ENCODE assay signal across 17 mouse cellular contexts in the genomic region with DNA sequence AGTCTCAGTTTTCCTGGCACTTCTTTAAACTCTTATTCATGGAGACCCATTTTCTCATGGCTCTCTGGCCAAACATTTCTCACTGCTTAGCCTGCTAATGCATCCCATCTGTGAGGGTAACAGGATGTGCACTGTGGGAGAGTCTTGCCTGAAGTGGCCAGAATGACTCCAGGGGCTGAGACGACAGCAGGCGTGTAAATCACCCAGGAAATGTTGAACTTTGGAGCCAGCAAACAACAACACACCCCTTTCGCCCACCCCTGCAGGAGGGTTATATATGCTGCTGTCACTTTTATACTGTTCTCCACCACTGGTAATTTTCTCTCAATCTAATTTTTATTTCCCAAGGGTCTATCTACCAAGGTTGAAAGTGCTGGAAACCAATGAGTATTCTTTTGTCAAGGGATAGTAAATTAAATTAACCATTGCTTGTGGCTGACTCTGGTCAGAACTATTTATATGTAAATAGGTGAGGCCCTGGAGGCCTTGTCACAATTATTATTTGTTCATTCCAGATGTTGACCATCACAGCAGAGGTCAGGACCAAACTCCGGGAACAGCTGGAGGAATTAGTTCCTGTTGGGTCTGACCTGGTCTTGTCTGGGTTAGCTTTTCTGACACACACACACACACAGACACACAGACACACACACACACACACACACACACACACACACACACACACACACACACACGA.
DNase-seq lines count a peak whose midpoint lies in the region; ATAC-seq and TF ChIP-seq lines count a peak whose summit lies in the region.
"Had no signal": no experiment of that assay in that cellular context is flagged by ENCODE, and none has a peak within 500 bp of the region (broad histone marks: within the 10 kb centered on the region; RNA-seq: fewer than 3 reads in every experiment).

No protein-coding gene starts in this region.

- H3K4me2 ChIP-seq in kidney, embryonic 16.5 days (replicated peaks; ENCODE audit: low read depth, low read length), result no peak overlapping the region
- H3K4me2 ChIP-seq in forebrain, postnatal 0 days (ENCODE audit: low read depth), result no peak overlapping the region
- H3K4me2 ChIP-seq in intestine, embryonic 16.5 days (ENCODE audit: low read depth, low read length), result no peak overlapping the region
- H3K4me2 ChIP-seq: embryonic facial prominence, embryonic 12.5 days; liver, embryonic 13.5 days; midbrain, embryonic 15.5 days had no signal

- H3K27me3 ChIP-seq in kidney, embryonic 16.5 days (ENCODE audit: insufficient read depth, low read length), result no peaks in the 10 kb centered on the region
- H3K27me3 ChIP-seq in forebrain, postnatal 0 days (ENCODE audit: insufficient read depth, low read length), result no peaks in the 10 kb centered on the region
- no peaks in the 10 kb centered on the region for H3K27me3 ChIP-seq in intestine, embryonic 16.5 days (replicated peaks; ENCODE audit: control insufficient read depth, insufficient read depth, low read length)
- H3K27me3 ChIP-seq: embryonic facial prominence, embryonic 12.5 days; liver, embryonic 13.5 days; midbrain, embryonic 15.5 days had no signal

- peak overlapping the region; percentile 55; the same call in 1 of the 2 replicates for H3K27ac ChIP-seq in kidney, embryonic 16.5 days (ENCODE audit: low read length)
- H3K27ac ChIP-seq in forebrain, postnatal 0 days (ENCODE audit: low read depth, low read length), result no peak overlapping the region
- no peak overlapping the region for H3K27ac ChIP-seq in intestine, embryonic 16.5 days (ENCODE audit: low read length)
- H3K27ac ChIP-seq: embryonic facial prominence, embryonic 12.5 days; heart, embryonic 10.5 days; liver, embryonic 13.5 days; midbrain, embryonic 15.5 days had no signal

- H3K4me1 ChIP-seq in kidney, embryonic 16.5 days (ENCODE audit: insufficient read depth, low read length), result no peaks in the 10 kb centered on the region; the same call in 1 of the 2 replicates
- no peaks in the 10 kb centered on the region for H3K4me1 ChIP-seq in forebrain, postnatal 0 days (ENCODE audit: insufficient read depth)
- H3K4me1 ChIP-seq in intestine, embryonic 16.5 days (ENCODE audit: control insufficient read depth, insufficient read depth, low read length), result no peaks in the 10 kb centered on the region
- H3K4me1 ChIP-seq: embryonic facial prominence, embryonic 12.5 days; heart, embryonic 10.5 days; liver, embryonic 13.5 days; midbrain, embryonic 15.5 days had no signal

- H3K36me3 ChIP-seq in kidney, embryonic 16.5 days (ENCODE audit: insufficient read depth, low read length), result no peaks in the 10 kb centered on the region
- no peaks in the 10 kb centered on the region for H3K36me3 ChIP-seq in forebrain, postnatal 0 days (ENCODE audit: insufficient read depth)
- no peaks in the 10 kb centered on the region for H3K36me3 ChIP-seq in intestine, embryonic 16.5 days (ENCODE audit: control insufficient read depth, insufficient read depth, low read length)
- H3K36me3 ChIP-seq: embryonic facial prominence, embryonic 12.5 days; heart, embryonic 10.5 days; liver, embryonic 13.5 days; midbrain, embryonic 15.5 days had no signal

- no peak for TF ChIP-seq CTCF in forebrain, postnatal 0 days (IDR thresholded peaks at IDR 0.05; ENCODE audit: low read depth)

- no peak overlapping the region for H3K4me3 ChIP-seq in kidney, embryonic 16.5 days (ENCODE audit: low read length)
- no peak overlapping the region for H3K4me3 ChIP-seq in forebrain, postnatal 0 days (ENCODE audit: low read depth, low read length)
- H3K4me3 ChIP-seq in intestine, embryonic 16.5 days (ENCODE audit: low read length), result no peak overlapping the region
- H3K4me3 ChIP-seq: embryonic facial prominence, embryonic 12.5 days; heart, embryonic 10.5 days; liver, embryonic 13.5 days; midbrain, embryonic 15.5 days had no signal

- H3K9me3 ChIP-seq in kidney, embryonic 16.5 days (ENCODE audit: low read length), result no peaks in the 10 kb centered on the region
- no peaks in the 10 kb centered on the region for H3K9me3 ChIP-seq in forebrain, postnatal 0 days (ENCODE audit: low read length)
- H3K9me3 ChIP-seq in intestine, embryonic 16.5 days (ENCODE audit: control insufficient read depth, low read length), result no peaks in the 10 kb centered on the region
- H3K9me3 ChIP-seq: embryonic facial prominence, embryonic 12.5 days; heart, embryonic 10.5 days; liver, embryonic 13.5 days; midbrain, embryonic 15.5 days had no signal

- 31% methylated on average over 5 of the region's 5 CpGs for WGBS in kidney, embryonic 16.5 days
- 77% methylated on average over 5 of the region's 5 CpGs for WGBS in forebrain, postnatal 0 days
- WGBS in intestine, embryonic 16.5 days, result 39% methylated on average over 5 of the region's 5 CpGs

- ATAC-seq in kidney, embryonic 16.5 days (ENCODE audit: low FRiP score, low TSS enrichment), result peak; percentile 95
- no peak for ATAC-seq in forebrain, postnatal 0 days
- no peak for ATAC-seq in intestine, embryonic 16.5 days
- ATAC-seq: midbrain, embryonic 15.5 days had no signal

- DNase-seq in embryo, embryonic 10 days (ENCODE audit: low spot score), result peak; percentile 54
- DNase-seq in embryo, embryonic 9.5 days (ENCODE audit: extremely low spot score), result no peak
- DNase-seq in embryo, embryonic 10.5 days (ENCODE audit: low spot score), result peak; percentile 50
- peak; percentile 67 for DNase-seq in mesoderm, embryonic 11.5 days (ENCODE audit: low read depth, low spot score)
- DNase-seq in forebrain, postnatal 0 days, result no peak
- no peak for DNase-seq in thymus, postnatal 4 days
- DNase-seq: adrenal gland, adult 2 months; cerebellum, adult 9-11 months; heart, postnatal 36 days; left cerebral cortex, postnatal 4 days; liver, embryonic 13.5 days; thymus, postnatal 25 days had no signal

- no peak overlapping the region for H3K9ac ChIP-seq in kidney, embryonic 16.5 days (replicated peaks; ENCODE audit: low read length)
- no peak overlapping the region for H3K9ac ChIP-seq in forebrain, postnatal 0 days
- no peak overlapping the region for H3K9ac ChIP-seq in intestine, embryonic 16.5 days (ENCODE audit: low read depth, low read length)
- H3K9ac ChIP-seq: embryonic facial prominence, embryonic 12.5 days; liver, embryonic 13.5 days; midbrain, embryonic 15.5 days had no signal

Comparison
In these comparisons a context has a peak if more than half of its experiments do, and no peak if none do; other contexts are left out.
1. DNase-seq: peak in embryo, embryonic 10 days (single experiment), embryo, embryonic 10.5 days (single experiment) and mesoderm, embryonic 11.5 days (single experiment); none in embryo, embryonic 9.5 days (single experiment), forebrain, postnatal 0 days (single experiment) and thymus, postnatal 4 days (single experiment).